Mouse (Mus musculus): Measurements from ENCODE around the gene Aldh9a1.

DNA sequence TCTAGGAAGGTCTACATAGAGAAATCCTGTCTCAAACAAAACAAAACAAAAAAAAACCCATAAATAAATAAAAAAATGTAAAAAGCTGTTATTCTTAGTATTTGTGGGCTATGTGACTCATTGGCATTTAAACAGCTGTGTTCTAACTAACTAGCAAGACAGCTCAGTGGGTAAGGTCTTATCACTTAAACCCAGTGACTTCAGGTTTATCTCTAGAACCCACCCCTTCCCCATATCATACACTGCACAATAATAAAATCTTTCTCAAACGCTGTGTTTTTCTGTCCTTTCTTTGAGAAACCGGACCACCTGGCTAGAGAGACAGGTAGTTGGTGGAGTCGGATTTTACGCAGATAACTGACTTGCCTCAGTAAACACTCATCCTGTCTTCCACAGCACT is 18.2 kb downstream of the Aldh9a1 start:
- TF ChIP-seq POLR2A (IDR thresholded peaks at IDR 0.05; ENCODE audit: low read depth, low read length) (no peak), CTCF (conservative IDR thresholded peaks at IDR 0.05; ENCODE audit: insufficient read depth, insufficient read length, low read depth, low read length) (no peak)

Measured in kidney, adult 2 months (tissue).